Mouse (Mus musculus): ENCODE measurements around the gene Snap47. TPM values are rescaled to one million over a fixed set of nuclear protein-coding genes. Genes with fewer than 3 reads are reported as not detected.
A peak's percentile ranks its signal among the peaks of the same experiment; 100 is the strongest.

Snap47 gene
- polyA plus RNA-seq, 1 experiment from 2014 or later, result 622 TPM

DNA sequence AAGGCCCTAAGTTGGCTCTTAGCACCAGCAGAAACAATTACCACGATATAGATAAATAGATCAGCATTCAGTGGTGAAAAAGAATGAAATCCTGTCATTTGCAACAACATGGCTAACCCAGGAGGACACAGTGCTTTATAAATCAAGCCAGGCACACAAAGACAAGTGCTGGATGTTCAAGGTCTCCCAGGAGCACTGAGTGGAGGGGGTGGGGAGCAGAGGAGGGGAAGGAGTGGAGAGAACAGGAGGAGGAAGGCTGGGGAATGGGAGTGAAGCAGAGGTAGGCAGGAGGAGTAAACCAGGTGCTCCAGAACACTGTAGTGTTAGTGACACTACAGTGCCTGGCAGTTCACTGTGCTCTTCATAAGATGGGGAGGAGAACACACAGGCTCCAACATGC lies 45.2 kb downstream of the Snap47 start:
- WGBS, result 72% methylated on average over 1 of the region's 1 CpGs
- no peak for DNase-seq (ENCODE audit: low spot score)
- no peak for ATAC-seq (ENCODE audit: low FRiP score)
- Histone ChIP-seq H3K27ac (no peak overlapping the region), H3K27me3 (ENCODE audit: control insufficient read depth, insufficient read depth, low read length) (no peaks in the 10 kb centered on the region), H3K36me3 (replicated peaks; ENCODE audit: control insufficient read depth, insufficient read depth) (peaks cover 67% of the 10 kb centered on the region), H3K4me1 (replicated peaks; ENCODE audit: control insufficient read depth, insufficient read depth, low read length) (no peaks in the 10 kb centered on the region), H3K9me3 (ENCODE audit: control insufficient read depth, low read length) (no peaks in the 10 kb centered on the region), H3K9ac (no peak overlapping the region), H3K4me3 (replicated peaks; ENCODE audit: low read length) (no peak overlapping the region), H3K4me2 (replicated peaks) (no peak overlapping the region)

DNA sequence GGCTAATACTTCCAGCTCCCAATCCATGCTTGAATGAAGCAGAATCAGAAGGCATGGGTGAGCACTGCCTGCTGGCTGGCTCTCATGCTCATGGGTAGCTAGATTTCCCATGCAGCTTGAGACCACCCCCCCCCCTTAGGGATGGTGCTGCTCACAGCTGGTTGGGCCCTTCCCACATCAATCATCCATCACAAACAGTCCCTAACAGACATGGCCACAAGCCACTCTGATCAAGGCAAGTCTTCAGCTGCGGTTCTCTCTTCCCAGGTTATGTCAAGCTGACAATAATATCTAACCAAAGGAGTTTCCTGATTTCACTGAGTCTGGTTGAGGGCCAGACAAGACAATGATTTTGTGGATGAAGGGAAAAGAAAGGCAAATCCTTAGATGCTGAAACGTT lies 50.1 kb downstream of the Snap47 start:
- Histone ChIP-seq H3K9ac (no peak overlapping the region), H3K4me2 (replicated peaks) (no peak overlapping the region), H3K36me3 (replicated peaks; ENCODE audit: control insufficient read depth, insufficient read depth) (peaks cover 29% of the 10 kb centered on the region), H3K4me3 (replicated peaks; ENCODE audit: low read length) (no peak overlapping the region), H3K27ac (no peak overlapping the region), H3K27me3 (ENCODE audit: control insufficient read depth, insufficient read depth, low read length) (no peaks in the 10 kb centered on the region), H3K4me1 (replicated peaks; ENCODE audit: control insufficient read depth, insufficient read depth, low read length) (no peaks in the 10 kb centered on the region), H3K9me3 (ENCODE audit: control insufficient read depth, low read length) (no peaks in the 10 kb centered on the region)
- DNase-seq (ENCODE audit: low spot score), result no peak
- 73% methylated on average over 2 of the region's 2 CpGs for WGBS
- ATAC-seq (ENCODE audit: low FRiP score), result no peak

GRCm38 (mm10) chr11:59399830-59400229 lies 51.2 kb downstream of the Snap47 start:
- DNase-seq (ENCODE audit: low spot score) (no peak), ATAC-seq (ENCODE audit: low FRiP score) (no peak)
- Histone ChIP-seq H3K4me3 (replicated peaks; ENCODE audit: low read length) (no peak overlapping the region), H3K9ac (no peak overlapping the region), H3K36me3 (replicated peaks; ENCODE audit: control insufficient read depth, insufficient read depth) (peaks cover 19% of the 10 kb centered on the region), H3K4me2 (replicated peaks) (no peak overlapping the region), H3K4me1 (replicated peaks; ENCODE audit: control insufficient read depth, insufficient read depth, low read length) (no peaks in the 10 kb centered on the region), H3K9me3 (ENCODE audit: control insufficient read depth, low read length) (no peaks in the 10 kb centered on the region), H3K27ac (no peak overlapping the region), H3K27me3 (ENCODE audit: control insufficient read depth, insufficient read depth, low read length) (no peaks in the 10 kb centered on the region)
- WGBS, result 85% methylated on average over 8 of the region's 8 CpGs

DNA sequence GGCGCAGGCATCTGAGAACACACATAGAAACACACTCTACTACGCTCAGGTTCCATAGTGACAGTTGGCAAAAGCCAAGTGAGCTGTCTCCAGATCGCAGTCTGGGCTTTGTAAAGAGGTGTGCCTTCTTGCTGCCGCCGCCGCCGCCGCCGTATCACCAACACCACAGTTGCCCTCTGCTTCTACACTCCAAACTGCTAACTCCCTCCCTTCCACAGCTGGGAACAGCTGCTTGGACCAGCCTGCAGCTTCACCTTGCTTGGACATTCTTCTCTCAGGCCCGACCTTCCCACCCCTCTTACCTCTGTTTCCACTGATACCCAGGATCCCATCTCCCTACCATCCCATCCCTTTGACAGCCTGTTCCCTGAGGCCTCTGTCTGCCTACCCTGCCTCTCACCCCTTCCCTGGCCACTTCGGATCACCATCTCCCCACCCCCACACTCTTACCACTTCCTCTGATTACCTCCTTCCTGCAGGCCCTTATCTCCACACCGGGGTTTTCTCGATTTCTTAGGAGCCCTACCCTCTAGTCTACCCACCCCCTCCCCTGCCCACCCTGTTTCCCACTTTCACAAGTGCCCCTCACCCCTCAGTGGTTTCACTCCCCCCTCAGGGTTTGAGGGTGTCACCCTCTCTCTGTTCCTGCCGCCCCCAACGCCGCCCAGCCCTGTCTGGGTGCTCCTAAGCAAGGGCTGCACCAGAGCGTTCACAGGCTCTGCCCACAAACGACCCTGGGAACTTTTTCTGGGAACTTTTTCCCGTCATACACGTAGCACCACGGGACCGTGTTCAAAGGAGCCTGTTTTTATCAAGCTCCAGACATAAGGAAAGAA lies 53.2 kb downstream of the Snap47 start:
- WGBS, result 76% methylated on average over 22 of the region's 22 CpGs
- DNase-seq (ENCODE audit: low spot score), result no peak
- H3K9me3 ChIP-seq (ENCODE audit: control insufficient read depth, low read length), result no peaks in the 10 kb centered on the region
- H3K36me3 ChIP-seq (replicated peaks; ENCODE audit: control insufficient read depth, insufficient read depth), result peaks cover 7% of the 10 kb centered on the region
- no peak for ATAC-seq (ENCODE audit: low FRiP score)
- no peaks in the 10 kb centered on the region for H3K27me3 ChIP-seq (ENCODE audit: control insufficient read depth, insufficient read depth, low read length)
- H3K4me3 ChIP-seq (replicated peaks; ENCODE audit: low read length), result no peak overlapping the region
- no peak overlapping the region for H3K4me2 ChIP-seq (replicated peaks)
- no peak overlapping the region for H3K9ac ChIP-seq
- no peak overlapping the region for H3K27ac ChIP-seq
- H3K4me1 ChIP-seq (replicated peaks; ENCODE audit: control insufficient read depth, insufficient read depth, low read length), result no peaks in the 10 kb centered on the region; the same call in 1 of the 2 replicates

- H3K27ac ChIP-seq, result no peak overlapping the region
- H3K9me3 ChIP-seq (ENCODE audit: control insufficient read depth, low read length), result no peaks in the 10 kb centered on the region
- ATAC-seq (ENCODE audit: low FRiP score) (no peak), DNase-seq (ENCODE audit: low spot score) (no peak)
- H3K4me1 ChIP-seq (replicated peaks; ENCODE audit: control insufficient read depth, insufficient read depth, low read length), result no peaks in the 10 kb centered on the region; the same call in 1 of the 2 replicates
- no peaks in the 10 kb centered on the region for H3K27me3 ChIP-seq (ENCODE audit: control insufficient read depth, insufficient read depth, low read length)
- H3K9ac ChIP-seq, result no peak overlapping the region
- H3K36me3 ChIP-seq (replicated peaks; ENCODE audit: control insufficient read depth, insufficient read depth), result no peaks in the 10 kb centered on the region
- WGBS, result 88% methylated on average over 5 of the region's 5 CpGs
- H3K4me2 ChIP-seq (replicated peaks), result no peak overlapping the region
- H3K4me3 ChIP-seq (replicated peaks; ENCODE audit: low read length), result no peak overlapping the region
Measured at GRCm38 (mm10) chr11:59394451-59394850, 56.5 kb downstream of the Snap47 start.

DNA sequence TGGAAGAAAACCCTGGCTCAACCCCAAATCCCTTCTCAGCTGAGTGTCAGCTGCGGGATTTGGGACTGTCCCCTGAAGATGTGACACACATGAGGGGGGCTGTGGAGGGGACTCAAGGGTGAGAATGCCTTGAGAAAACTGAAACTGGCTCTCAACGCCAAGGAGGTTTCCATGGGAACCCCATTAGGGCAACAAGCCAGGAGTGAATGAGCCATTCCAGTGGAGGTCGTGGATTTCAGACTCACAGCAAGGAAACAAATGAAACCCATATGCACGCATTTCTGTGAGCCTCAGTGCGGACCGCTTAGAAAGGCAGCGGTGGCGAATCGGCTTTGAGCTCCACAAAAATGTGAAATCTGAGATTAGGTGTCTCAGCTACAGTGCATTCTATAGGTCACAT lies 57.4 kb downstream of the Snap47 start:
- no peaks in the 10 kb centered on the region for H3K27me3 ChIP-seq (ENCODE audit: control insufficient read depth, insufficient read depth, low read length)
- peak; percentile 57; the same call in 1 of the 2 replicates for ATAC-seq (ENCODE audit: low FRiP score)
- WGBS, result 26% methylated on average over 9 of the region's 9 CpGs
- H3K4me2 ChIP-seq (replicated peaks), result no peak overlapping the region
- no peak overlapping the region for H3K4me3 ChIP-seq (replicated peaks; ENCODE audit: low read length)
- H3K27ac ChIP-seq, result peak overlapping the region; percentile 1; the same call in 1 of the 2 replicates
- H3K9me3 ChIP-seq (ENCODE audit: control insufficient read depth, low read length), result no peaks in the 10 kb centered on the region
- H3K9ac ChIP-seq, result no peak overlapping the region
- peak; percentile 75 for DNase-seq (ENCODE audit: low spot score)
- no peaks in the 10 kb centered on the region for H3K36me3 ChIP-seq (replicated peaks; ENCODE audit: control insufficient read depth, insufficient read depth)
- no peaks in the 10 kb centered on the region; the same call in 1 of the 2 replicates for H3K4me1 ChIP-seq (replicated peaks; ENCODE audit: control insufficient read depth, insufficient read depth, low read length)

DNA sequence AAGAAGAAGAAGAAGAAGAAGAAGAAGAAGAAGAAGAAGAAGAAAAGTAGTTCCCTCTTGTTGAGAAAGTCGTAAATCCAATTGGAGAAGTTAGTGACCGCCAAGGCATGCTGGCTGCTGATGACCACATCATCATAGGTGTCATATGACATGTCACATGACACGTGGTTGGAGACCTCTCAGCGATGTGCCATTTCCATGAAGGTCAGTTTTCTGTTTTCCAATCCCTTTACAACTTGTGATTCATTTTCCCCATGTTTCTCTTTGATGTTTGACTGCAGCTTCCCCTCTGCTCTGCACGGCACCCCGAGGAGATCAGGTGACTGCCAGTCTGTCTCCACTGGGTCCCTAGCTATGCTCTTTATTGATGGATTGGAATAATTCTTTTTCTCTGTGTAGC lies 58.7 kb downstream of the Snap47 start:
- Histone ChIP-seq H3K9me3 (ENCODE audit: control insufficient read depth, low read length) (no peaks in the 10 kb centered on the region), H3K36me3 (replicated peaks; ENCODE audit: control insufficient read depth, insufficient read depth) (no peaks in the 10 kb centered on the region), H3K27me3 (ENCODE audit: control insufficient read depth, insufficient read depth, low read length) (no peaks in the 10 kb centered on the region), H3K4me1 (replicated peaks; ENCODE audit: control insufficient read depth, insufficient read depth, low read length) (no peaks in the 10 kb centered on the region; the same call in 1 of the 2 replicates), H3K9ac (no peak overlapping the region), H3K4me3 (replicated peaks; ENCODE audit: low read length) (no peak overlapping the region), H3K4me2 (replicated peaks) (no peak overlapping the region), H3K27ac (no peak overlapping the region)
- WGBS, result 76% methylated on average over 6 of the region's 6 CpGs
- ATAC-seq (ENCODE audit: low FRiP score) (no peak), DNase-seq (ENCODE audit: low spot score) (no peak)

DNA sequence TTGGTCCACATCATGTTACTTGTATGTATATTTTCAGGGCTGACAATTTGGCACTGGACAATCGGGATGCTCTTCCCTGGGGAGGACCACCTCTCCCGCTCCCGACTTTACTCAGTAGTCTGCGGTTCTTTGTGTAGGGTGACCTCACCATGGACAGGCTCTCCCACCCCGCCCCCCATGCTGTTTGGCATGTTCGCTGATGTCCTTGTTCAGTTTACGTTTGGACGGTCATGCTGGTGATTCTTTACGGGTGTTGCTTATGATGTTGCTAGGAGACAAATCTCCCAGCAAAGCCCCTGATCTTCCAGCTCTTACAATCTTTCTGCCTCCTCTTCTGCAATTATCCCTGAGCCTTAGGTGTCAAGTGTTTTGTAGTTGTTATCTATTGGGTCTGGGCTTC lies 60.5 kb downstream of the Snap47 start:
- H3K4me1 ChIP-seq (replicated peaks; ENCODE audit: control insufficient read depth, insufficient read depth, low read length), result no peaks in the 10 kb centered on the region; the same call in 1 of the 2 replicates
- H3K4me2 ChIP-seq (replicated peaks), result no peak overlapping the region
- no peaks in the 10 kb centered on the region for H3K36me3 ChIP-seq (replicated peaks; ENCODE audit: control insufficient read depth, insufficient read depth)
- H3K27ac ChIP-seq, result no peak overlapping the region
- DNase-seq (ENCODE audit: low spot score) (no peak), ATAC-seq (ENCODE audit: low FRiP score) (no peak)
- H3K4me3 ChIP-seq (replicated peaks; ENCODE audit: low read length), result no peak overlapping the region
- no peaks in the 10 kb centered on the region for H3K9me3 ChIP-seq (ENCODE audit: control insufficient read depth, low read length)
- no peak overlapping the region for H3K9ac ChIP-seq
- whole genome bisulfite sequencing, result 59% methylated on average over 9 of the region's 9 CpGs
- H3K27me3 ChIP-seq (ENCODE audit: control insufficient read depth, insufficient read depth, low read length), result no peaks in the 10 kb centered on the region

DNA sequence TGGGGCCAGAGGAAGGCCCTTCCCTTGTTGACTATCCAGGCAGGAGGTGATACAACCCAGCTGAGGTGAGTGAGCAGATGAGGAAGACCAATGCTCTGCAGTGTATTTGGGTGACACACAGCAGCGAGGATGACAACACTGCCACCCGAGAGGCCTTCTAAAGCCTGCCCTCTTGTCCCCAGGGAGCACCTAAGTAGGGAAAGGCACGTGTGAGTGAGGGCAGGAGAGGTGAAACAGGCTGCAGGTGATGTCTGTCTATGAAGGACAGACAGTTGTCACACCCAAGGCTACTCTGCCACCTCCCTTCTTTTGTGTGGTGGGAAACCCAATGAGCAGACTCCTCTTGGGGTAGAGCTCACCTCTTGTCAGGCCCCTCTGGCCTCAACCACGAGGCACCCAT lies 61.4 kb downstream of the Snap47 start:
- H3K4me3 ChIP-seq (replicated peaks; ENCODE audit: low read length), result no peak overlapping the region
- H3K27ac ChIP-seq, result no peak overlapping the region
- no peak overlapping the region for H3K4me2 ChIP-seq (replicated peaks)
- ATAC-seq (ENCODE audit: low FRiP score) (no peak), DNase-seq (ENCODE audit: low spot score) (no peak)
- H3K27me3 ChIP-seq (ENCODE audit: control insufficient read depth, insufficient read depth, low read length), result no peaks in the 10 kb centered on the region
- H3K9me3 ChIP-seq (ENCODE audit: control insufficient read depth, low read length), result no peaks in the 10 kb centered on the region
- no peaks in the 10 kb centered on the region; the same call in 1 of the 2 replicates for H3K4me1 ChIP-seq (replicated peaks; ENCODE audit: control insufficient read depth, insufficient read depth, low read length)
- 64% methylated on average over 4 of the region's 4 CpGs for WGBS
- no peak overlapping the region for H3K9ac ChIP-seq
- H3K36me3 ChIP-seq (replicated peaks; ENCODE audit: control insufficient read depth, insufficient read depth), result no peaks in the 10 kb centered on the region

Data from hindbrain, embryonic 14.5 days (tissue).